Mouse (Mus musculus): ENCODE data around the gene Fcho2.

DNA sequence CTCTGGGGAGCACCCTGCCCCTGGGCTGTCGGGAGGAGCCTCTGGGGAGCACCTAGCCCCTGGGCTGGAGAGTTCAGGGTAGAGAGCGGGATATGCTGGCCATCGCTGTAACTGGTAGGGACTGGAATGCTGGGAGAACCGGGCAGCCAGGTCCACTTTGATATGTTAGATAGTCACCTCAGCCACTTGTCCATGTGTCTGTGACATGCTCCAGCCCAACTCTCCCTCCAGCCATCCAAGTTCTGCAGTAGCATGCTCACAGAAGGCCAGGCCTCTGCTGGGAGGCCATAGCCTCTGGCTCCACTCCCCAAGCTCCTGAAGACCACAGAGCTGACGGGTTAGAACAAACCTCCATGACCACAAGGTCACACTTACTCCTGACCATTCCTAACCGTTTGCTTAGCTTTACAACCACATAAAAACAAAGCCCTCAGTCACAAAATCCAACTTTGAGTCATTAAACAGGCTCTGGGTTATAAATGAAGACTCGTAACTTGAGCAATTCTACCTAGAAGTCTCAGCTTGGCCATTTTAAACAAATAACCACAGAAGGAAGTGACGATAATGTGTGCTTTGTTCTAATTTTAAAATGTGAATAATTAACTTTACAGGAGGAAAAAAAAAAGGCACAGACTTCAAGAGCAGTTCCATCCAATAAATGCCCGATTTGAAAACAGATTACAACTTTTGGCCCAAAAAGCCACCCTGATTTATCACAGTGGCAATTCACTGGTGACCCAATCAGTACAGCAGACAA, 130.9 kb downstream of the Fcho2 start:
- TF ChIP-seq GATA1 (IDR thresholded peaks at IDR 0.05; ENCODE audit: low read length) (no peak), TAL1 (IDR thresholded peaks at IDR 0.05; ENCODE audit: low read length) (no peak)

All from erythroblast, embryonic 14.5 days (primary cell).